Mouse (Mus musculus) adrenal gland, postnatal 25 days (tissue): ENCODE measurements at regions not wholly inside any gene's neighbourhood (a gene's known extent, or its start where the extent isn't known, plus 50 kb on each side); places are given as distances from the start of the nearest gene placed in this dataset.

Experiments used
- DNase-seq: peaks from one replicate; pipeline ENCODE4 v3.0.0; 2021; ENCODE audit warnings: mixed read lengths

GRCm38 (mm10) chr16:55663946-55664345 is 174.8 kb downstream of the Nfkbiz start:
- no peak for DNase-seq

GRCm38 (mm10) chr16:55636667-55637450 is 201.8 kb downstream of the Nfkbiz start:
- DNase-seq: no peak

GRCm38 (mm10) chr16:55636224-55636623 is 202.5 kb downstream of the Nfkbiz start:
- no peak for DNase-seq

- no peak for DNase-seq
These were observed 204.0 kb downstream of the Nfkbiz start for GRCm38 (mm10) chr16:55634691-55635090.

DNA sequence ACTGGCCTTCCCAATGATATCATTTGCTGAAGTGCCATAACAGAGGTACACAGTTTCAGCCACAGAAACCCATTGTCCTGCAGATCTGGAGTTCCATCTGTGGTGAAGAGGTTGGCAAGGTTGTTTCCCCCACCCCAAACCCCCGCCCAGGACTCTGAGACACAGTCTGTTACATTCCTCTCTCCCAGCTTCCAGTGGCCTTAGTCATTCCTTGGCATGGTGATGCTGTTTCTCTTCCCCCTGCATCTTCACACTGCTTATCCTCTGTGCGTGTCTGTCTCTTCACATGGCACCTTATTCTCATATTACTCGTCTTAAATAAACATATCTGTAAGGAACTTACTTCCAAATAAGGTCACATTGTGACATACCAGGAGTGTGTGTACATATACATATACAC is 206.5 kb downstream of the Nfkbiz start:
- DNase-seq: no peak

DNA sequence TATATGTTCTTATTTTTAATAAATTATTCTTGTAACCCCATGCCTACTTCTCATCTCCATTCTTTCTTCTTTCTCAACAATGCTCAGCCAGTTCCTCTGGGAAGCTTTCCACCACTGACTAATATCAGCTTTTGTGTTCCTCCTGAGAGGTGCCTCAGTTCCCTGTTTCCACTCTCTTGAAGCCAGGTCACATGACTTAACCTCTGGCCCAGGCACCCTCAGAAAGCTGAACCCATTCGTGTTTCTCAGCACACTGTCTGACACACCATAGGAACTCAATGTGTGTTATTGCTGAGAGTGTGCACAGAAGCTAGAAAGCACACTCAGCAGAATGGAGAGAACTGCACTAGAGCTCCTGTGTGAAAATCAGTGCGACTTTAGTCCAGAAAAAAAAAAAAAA is 207.1 kb downstream of the Nfkbiz start:
- no peak for DNase-seq

DNA sequence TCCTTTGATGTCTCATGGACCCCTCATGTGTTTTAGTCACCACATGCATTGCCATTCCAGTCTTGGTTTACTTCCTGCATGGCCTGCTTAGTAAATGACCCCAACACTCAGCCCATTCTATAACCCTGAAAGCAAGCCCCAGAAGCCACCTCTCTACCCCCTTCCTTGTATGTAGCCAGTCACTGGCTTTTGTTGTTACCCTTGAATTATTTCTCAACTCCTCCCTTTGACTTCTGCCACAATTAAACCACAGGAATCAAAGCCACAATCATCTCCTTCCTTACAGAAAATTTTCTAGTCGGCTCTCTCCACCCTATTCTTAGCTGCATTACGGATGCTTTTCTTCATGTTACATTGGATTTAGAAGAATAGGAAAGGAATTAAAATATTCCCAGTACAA is 207.7 kb downstream of the Nfkbiz start:
- DNase-seq: no peak

DNA sequence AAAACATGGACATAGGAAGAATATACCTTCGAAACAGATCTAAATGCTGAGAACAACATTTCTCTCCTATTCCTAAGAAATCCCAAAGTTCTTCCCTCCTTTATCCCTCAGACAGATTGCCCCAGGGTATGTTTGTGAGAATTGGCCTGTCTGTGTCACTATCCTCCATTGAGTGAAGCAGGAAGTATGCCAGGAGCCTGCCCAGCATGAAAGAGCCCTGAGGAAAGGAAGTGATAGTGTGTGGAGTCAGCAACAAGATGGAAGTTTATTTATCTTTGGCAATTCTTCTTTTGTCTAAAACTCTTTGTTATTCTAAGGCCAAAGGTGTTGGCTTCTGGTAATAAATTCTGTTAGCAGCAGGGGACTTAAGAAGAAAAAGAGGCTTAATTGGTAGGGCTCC is 211.2 kb downstream of the Nfkbiz start:
- DNase-seq: no peak

- no peak for DNase-seq
These were observed 215.3 kb downstream of the Nfkbiz start for GRCm38 (mm10) chr16:55623422-55623821.

DNA sequence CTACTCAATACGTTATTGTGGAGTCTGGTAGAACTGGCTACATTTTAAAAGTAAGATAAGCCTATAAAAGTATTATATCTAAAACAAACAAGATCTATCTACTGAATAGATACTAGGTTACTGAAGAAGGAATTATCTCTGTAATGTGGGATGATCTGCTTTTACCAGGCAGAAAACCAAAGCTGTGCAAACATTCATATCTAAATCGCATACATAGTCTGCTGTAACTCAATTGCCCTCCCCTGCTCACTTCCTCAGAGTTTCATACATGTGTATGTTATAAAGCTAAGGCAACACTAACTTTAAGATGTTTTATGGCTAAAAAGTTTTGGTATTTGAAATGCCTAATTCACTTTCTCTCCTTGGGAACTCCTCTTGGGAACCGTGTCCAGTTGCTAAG is 219.0 kb downstream of the Nfkbiz start:
- no peak for DNase-seq

GRCm38 (mm10) chr16:55617958-55618357 is 220.7 kb downstream of the Nfkbiz start:
- no peak for DNase-seq

DNA sequence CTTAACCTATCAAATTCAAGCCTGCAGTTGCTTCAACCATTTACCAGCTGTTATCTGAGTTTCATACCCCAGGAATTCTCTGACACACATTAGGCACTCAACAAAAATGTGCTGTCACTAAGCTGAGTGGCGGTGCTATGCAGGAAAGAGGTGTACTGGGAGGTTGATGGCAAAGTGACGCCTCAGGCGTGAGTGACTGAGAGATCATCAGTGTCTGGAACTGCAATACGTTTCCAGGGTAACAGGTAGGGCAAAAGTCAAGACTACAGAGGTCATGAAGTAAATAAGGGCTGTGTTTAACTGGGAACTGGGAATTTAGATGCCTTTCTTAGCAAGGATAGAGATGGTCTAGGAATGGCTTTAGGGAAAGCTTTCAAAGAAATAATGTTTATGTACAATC is 221.2 kb downstream of the Nfkbiz start:
- DNase-seq: no peak

- DNase-seq: no peak
These were observed 222.1 kb downstream of the Nfkbiz start for GRCm38 (mm10) chr16:55616408-55617120.

GRCm38 (mm10) chr16:55612873-55613272 is 225.8 kb downstream of the Nfkbiz start:
- no peak for DNase-seq

GRCm38 (mm10) chr16:55612001-55612400 is 226.7 kb downstream of the Nfkbiz start:
- DNase-seq: no peak

DNA sequence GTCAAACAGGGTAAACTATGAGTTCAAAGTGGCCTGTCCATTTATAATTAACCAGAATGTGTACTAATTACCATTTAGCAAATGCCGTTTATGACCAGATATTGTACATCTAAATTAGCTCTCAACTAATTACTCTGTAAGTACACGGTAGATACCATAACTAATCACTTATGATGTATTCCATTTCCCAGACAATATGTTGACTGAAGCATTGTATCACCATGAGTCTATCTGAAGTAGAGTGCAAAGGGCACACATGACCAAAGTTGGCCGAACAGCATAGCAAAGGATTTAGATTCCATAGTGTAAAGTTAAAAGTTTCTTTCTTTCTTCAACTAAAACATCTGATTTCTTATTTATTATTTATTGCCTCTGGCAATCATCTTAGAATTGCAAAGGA is 227.5 kb downstream of the Nfkbiz start:
- DNase-seq: no peak

- DNase-seq: peak; percentile 26
These were observed 230.3 kb downstream of the Nfkbiz start for GRCm38 (mm10) chr16:55608361-55608760.

GRCm38 (mm10) chr16:55606447-55607239 is 232.1 kb downstream of the Nfkbiz start:
- DNase-seq: no peak

DNA sequence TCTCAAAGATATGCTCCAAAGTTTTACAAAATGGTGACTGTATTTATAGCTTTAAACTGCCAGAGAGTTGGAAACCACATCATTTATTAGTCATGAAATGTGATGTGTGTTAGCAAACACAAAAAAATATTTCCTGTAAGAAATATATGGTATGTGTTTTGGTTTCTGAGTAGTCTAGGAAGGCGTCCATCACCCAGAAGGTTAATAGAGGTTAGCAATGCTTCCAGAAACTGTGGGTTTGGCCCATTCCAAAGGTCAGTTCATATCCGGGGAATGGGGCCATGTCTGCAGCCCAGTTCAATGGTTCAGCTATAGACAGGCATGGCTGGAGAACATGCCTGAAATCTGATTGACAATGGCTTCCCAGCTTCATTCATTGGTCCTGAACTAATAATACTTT is 235.1 kb downstream of the Nfkbiz start:
- no peak for DNase-seq

DNA sequence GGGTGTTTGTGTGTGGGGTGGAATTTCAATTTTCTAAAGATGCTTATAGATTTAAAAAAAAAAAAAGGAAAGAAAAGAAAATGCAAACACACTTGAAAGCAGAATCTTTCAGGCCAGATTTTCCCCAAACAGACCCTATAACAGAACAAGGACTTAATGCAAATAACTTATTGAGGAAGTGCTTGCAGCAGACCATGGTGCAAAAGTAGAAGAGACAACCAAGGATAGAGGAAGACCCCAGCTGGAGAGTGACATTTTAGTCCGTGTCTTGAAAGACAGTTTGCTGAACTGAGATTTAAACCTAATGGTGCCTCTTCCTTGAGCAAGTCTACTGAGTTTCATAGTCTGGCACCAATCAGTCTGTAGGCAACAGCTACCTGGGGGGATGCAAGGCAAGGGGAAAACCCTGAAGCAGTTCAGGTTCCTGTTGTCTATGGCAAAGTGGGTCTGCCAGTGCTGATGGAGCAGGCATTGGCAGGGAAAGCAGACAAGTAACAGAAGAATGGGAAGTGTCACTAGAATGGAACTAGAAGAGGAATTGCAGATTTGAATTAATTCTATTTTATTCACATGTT is 249.2 kb downstream of the Nfkbiz start:
- DNase-seq: no peak

DNA sequence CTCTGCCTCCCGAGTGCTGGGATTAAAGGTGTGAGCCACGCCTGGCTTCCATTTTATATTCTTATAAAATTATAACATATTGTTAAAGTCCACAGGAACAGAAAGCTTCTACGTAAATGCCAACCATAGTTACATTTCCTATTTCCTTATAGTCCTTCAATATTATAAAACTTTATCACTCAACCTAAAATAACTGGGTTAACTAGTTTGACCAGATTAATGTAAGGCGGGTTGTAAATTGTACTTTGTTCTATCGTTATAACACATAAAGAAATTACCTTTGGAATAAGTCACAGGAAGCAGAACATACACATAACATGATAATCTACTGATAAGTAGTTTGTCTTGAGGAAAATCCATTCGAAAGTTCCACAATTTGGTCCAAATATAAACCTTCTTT is 251.6 kb downstream of the Nfkbiz start:
- DNase-seq: no peak

- DNase-seq: no peak
These were observed 255.8 kb downstream of the Nfkbiz start for GRCm38 (mm10) chr16:55582906-55583305.

DNA sequence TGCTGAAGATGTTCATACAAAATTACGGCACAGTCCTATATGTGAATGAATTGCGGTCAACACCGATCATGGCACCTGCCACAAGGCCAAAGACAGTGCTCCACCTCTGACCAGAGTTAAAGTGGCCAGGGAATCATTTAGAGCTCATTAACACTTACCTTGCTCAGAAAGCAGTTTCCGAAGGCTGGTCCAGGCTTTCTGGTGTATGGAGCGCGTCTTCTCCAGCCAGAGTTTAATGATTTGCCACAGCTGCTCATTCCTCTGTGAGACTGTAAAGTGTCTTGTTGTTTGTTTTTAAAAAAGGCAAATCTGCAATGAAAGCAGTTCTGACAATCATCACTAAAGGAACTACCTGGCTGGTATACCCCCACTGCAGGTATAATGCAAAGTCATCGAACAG is 256.7 kb downstream of the Nfkbiz start:
- no peak for DNase-seq
